Mouse (Mus musculus): Measurements from ENCODE around the gene Numb.
A peak's percentile ranks its signal among the peaks of the same experiment; 100 is the strongest.

Gene Numb

DNA sequence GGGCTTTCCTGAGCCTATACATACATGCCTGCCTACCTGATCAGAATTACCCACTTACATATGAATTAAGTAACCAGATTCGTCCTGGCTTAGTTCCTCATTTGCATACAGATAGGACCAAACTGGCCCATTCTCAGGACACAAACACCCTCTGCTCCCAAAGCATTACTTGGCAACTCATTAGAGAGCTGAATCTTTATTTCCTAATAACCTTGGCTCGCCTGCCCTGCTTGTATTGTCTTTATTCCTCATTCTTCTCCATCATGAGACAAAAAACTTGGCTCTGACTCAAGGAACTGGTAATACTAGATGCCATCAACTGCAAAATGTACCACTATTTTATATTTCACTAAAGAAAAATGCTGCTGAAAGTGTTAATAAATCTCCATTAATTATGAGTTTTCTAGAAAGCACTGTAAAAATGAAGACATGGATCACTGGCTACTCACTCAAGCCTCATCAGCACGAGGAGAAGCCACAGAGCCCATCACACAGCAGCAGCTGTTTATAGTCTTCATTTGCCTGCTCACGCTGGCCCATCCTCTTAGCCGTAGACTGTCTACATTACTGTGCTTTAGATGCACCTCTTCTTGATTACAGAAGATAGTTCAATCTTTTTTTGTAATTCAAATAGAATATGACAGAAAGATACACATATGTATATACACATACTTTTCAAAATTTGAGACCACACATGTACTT, 69.1 kb downstream of the Numb start:
- no peak for DNase-seq (ENCODE audit: low read depth, low spot score)

DNA sequence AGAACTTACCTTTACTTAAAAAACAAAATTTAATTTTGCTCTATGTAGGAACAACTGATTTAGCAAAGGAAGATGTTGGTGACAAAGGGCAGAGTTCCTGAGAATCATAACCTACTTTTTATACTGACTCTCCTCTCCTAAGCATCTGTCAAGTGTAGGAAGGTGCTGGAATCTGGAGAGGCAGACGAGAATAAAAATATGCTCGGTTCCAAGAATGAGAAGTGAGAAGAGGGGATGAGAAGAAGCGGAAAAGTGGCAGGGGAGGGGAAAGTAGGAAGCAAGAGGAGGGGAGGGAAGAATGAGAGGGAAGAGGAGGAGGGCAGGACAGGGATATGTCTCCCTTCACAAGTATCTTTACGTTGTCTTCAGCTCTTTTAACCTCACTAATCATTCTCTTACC, 71.4 kb downstream of the Numb start:
- DNase-seq (ENCODE audit: low read depth, low spot score) = no peak

DNA sequence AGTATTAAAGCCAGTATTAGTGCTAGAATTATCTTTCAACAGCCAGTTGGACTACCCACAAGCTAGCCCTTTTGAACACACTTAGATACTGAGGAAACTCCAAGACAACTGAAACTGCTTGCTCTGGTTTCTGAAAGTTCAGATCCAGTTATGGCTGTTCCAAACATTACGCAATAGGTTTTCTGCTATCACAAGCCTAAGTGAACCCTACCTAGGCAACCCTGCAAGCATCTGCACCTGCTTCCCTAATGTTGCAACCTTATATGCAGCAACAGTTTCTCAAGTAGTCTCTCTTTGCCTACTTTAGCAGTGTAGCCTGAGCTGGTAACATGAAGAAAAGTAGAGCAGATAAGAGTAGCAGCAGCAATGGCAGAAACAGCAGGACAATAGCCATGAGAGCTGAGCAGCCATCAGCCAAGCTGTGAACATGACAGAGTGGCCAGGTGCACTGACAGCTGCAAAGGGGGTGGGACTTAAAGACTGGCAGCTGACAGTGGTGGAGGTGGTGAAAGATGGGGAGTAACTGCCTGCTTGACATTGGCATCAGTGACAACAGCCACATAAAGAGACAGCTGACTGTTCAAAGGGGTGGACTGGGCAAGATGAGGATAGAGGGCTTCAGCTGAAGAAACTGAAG, 73.0 kb downstream of the Numb start:
- DNase-seq (ENCODE audit: low read depth, low spot score) = no peak

DNA sequence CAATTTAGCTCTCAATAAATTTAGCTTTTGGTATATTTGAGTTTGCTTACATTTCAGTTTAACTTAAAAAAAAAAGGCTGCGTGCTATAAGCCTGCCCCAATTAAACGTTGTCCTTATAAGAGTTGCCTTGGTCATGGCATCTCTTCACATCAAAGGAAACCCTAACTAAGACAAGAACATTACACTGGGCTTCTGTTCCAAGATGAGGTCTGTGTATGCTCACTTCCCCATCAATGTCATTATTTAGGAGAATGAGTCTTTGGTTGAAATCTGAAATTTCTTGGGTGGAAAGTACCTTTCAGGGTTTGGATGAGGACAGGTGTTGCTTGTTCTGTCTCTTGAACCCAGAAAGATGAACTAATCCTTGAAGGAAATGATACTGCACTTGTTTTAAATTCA, 73.9 kb downstream of the Numb start:
- no peak for DNase-seq (ENCODE audit: low read depth, low spot score)

DNA sequence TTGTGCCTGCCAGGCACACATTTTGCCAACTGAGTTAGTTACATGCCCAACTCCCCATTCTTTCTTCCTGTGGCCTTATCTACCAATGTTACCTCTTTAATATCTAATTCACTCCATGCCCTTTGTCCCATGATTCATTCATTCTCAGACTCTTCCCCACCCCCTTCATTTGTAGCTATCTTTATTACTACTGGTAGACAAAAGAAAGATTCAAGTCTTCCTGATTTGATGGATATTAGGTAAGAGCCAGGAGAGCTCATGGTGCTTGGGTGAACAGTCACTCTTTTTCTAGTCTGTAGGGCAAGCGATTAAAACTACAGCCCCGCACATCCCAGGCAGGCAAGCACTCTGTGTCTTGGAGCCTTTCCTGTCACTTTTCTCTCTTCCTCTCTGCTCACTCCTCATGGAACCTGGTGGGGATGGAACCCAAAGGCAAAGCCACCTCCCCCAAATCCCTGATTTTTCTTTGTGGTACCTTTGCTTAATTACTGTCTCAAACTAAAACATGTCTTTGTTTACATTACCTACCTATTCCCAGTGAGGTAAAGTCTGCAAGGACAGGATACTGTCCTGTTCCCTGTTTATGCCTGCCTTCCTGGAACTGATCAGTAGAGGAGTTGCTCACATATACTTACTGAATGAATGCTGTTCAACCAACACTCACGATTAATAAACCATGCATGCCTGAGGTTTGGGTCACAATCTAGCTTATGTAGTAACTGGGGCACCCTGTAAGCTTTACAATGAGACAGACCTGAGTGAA, 78.9 kb downstream of the Numb start:
- DNase-seq (ENCODE audit: low read depth, low spot score) = no peak

DNA sequence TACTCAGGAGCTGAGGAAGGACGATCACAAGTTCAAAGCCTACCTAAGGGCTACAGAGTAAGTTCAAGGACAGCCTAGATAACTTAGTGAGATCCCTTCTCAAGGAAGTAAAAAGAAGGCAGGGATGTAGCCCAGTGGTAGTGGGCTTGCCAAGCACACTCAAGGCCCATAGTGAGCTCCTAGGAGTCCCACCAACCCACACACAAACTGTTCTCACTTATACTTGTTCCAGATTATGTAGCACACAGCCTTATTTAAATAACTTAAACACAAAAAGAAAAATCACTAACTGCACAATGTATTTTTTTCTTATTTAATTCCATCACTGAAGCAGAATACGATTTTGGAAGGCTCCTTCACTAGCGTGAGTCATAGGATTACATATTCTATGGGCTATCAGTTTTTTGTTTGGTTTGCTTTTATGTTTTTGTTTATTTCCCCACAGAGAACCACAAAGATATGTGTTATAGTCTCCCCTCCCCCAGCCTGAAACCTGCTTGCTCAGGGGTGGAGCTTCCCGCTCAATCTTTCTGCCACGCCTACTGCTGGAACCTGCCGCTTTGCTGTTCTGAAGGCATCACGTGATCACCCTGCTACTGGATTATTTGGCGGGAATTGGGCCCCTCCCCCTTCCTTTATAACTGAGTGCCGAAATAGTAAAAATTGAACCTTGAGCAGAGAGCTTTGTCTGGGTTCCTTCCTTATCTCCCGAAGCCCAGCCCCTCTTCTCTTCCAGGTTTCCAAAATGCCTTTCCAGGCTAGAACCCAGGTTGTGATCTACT, 80.1 kb downstream of the Numb start:
- no peak for DNase-seq (ENCODE audit: low read depth, low spot score)

DNA sequence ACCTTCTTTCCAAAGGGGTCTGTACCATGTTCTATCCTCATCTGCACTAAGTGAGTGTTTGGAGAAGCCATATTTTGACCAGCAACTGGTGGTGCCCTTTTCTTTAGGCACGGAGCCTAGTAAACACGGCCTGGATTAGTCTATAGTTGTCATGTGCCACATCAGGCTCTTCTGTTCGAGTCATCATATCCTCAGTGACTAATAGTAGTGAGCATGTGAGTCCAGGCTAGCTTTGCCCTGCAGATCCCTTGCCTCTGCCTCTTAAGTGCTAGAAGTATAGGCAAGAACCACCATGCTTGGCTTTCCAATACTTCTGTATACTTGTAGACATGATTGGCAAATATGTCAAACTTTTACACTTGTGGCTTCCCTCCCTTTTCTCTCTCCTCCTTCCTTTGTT, 87.8 kb downstream of the Numb start:
- DNase-seq (ENCODE audit: low read depth, low spot score) = no peak

DNA sequence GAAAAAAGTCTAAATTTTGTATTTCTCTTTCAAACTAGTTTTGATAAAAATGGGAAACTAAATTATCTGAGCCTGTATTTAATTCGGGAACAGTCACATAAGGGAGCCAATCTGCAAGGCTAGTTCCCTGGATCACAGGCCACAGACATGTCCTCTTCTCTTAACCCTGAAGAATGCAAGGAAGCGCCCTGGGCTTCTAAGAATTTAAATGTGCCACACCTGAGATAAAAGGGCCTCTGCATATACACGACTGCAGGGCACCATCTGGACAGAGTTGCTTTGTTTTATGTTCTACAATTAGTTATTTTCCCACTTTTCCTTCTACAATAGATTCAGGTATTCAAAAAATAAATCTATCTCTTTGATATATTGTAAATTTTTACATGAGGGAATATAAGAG, 91.3 kb downstream of the Numb start:
- DNase-seq (ENCODE audit: low read depth, low spot score) = no peak

DNA sequence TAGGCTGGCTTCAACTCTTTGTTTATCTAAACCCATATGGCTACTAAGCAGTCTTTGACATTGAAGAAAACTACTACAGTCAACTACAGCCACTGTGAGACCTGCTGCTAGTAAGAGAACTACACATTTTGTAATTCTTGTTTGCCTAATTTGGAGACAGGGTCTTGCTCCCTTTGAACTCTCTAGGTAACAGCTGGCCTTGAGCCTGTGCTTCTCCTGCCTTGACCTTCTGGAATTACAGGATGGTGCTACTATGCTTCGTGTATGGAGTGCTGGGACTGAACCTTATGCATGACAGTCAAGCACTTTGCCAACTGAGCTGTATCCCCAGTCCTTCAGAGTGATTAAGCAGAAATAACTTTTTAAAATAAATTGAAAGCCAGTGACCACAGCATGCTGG, 105.1 kb downstream of the Numb start:
- no peak for DNase-seq (ENCODE audit: low read depth, low spot score)

DNA sequence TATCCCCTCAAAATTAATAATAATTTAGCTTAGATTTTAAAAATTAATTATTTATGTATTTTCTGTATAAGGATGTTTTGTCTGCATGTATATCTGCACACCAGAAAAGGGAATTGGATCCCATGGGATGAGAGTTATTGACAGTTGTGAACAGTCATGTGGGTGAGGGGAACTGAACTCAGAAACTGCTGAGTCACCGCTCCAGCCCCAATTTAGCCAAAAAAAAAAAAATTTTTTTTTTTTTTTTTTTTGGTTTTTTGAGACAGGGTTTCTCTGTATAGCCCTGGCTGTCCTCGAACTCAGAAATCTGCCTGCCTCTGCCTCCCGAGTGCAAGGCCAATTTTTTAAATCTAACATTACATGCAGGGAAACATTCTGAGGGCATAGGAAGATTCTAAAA, 109.8 kb downstream of the Numb start:
- DNase-seq (ENCODE audit: low read depth, low spot score) = no peak

DNA sequence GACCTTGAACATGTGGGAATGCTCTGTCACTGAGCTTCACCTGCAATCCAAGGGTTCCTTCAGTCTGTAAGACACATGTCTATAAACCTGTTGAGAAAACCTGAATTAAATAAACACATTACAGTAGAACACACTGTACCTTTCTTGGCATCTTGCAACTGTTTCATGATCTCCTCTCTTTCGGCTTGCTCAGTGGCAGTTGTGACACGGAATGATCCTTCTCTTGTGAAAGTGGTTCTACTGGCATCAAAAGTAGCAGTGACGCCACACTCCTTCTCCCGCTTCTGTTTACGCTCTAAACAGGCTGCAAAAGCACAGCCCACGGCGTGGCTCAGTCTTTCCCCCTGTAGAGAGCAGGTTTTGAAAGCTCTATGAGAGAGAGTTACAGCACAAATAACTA, 118.1 kb downstream of the Numb start:
- DNase-seq (ENCODE audit: low read depth, low spot score) = no peak

DNA sequence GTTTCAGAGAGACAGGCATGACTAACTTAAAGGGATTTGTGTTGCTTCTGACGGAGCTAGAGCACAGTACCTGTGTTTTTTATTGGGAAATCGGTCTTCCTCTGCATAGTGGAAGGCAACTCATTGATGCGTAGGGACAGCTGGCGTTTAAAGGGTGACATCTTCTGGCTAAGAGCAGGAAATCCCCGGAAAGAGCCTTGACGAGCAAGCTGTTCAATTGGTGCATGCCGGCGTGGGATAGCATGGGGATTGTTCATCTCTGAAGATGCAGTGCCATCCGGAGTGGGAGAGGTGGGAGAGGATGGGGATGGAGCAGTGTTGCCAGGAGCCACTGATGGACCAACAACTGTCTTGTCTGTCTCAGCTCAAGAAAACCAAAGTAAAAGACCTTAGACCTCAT, 120.8 kb downstream of the Numb start:
- DNase-seq (ENCODE audit: low read depth, low spot score) = peak; percentile 24

DNA sequence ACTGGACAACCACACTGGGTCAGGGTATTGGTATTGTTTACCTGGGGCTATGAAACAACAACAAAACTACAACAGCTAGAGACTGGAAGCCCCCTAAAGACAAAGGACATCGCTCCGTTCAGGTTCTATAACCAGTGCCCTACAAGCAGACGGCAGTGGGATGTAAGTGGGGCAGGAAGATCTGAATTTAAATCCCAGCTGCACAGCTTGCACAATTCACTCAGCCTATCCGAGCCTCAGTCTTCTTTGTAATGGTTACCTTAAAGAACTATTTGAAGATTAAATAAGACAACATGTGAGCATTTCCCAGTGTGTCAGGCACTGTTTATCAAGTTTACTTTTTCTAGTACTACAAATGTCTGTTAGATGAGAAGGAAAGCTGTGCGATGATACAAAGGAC, 123.4 kb downstream of the Numb start:
- no peak for DNase-seq (ENCODE audit: low read depth, low spot score)

DNA sequence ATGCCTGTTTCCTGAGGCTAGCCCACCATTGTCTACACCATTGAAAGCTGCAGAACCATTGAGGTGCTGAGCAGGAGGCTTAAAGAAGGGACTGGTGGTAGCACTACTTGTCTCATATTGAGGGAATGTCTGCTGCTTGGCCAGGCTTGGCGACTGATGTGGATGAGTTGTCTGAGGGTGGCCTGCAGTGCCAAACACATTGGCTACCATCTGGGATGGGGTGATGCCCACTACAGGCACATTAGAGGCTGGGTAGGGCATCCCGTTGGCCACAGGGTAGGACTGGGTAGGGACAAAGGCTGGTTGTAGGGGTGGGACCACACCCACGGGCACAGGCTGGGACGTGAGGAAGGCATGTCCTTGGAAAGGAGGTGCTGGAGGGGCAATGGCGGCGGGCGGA, 126.1 kb downstream of the Numb start:
- no peak for DNase-seq (ENCODE audit: low read depth, low spot score)

DNA sequence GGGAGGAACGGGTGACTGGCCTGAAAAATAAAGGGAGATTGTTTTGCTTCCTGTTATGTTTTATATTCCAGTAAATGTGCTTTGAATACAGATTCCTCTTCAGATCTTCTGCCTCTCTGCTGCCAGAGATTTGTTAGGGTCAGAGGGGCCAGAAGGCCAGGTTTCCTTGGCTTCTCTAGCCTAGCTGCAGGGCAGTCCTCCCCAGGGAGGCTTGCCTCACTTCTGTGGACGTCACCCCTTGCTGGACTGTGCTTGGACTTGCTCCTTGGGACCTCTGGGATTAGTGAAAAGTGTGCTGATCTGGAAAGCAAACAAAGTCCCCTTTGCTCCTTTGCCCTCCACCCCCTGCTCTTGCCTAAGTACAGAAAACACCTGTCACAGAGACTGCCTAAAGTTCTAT, 126.7 kb downstream of the Numb start:
- DNase-seq (ENCODE audit: low read depth, low spot score) = no peak

DNA sequence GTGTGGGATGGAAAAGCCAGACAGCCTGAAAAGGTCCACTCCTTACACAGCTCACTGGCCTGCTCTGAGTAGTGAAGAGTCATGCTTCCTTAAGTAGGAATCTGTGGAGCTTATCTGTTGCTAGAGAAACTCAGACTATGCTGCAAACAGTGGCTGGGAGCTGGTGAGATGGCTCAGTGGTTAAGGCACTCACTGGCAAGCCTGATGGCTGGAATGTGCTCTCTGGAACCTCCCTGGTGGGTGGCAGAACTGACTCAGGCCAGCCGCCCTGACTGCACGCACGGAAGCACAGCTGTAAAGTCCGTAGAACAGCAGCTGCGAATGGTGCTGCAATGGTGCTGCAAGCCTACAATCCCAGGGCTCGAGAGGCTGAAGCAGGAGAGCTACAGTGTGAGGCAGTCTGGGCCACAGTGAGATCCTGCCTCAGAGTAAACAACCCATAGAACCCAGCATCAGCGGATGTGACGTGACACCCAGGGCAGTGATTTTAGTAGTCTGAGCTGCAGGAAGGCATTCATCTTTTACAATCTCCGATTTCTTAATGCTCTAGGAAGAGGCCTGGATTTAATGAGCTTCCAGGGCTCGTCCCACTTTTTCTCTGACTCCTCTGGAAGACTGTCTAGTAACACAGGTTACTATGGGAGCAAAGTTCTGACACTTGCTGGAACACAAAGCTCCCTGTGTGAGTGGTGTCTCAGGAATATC, 128.9 kb downstream of the Numb start:
- DNase-seq (ENCODE audit: low read depth, low spot score) = no peak

DNA sequence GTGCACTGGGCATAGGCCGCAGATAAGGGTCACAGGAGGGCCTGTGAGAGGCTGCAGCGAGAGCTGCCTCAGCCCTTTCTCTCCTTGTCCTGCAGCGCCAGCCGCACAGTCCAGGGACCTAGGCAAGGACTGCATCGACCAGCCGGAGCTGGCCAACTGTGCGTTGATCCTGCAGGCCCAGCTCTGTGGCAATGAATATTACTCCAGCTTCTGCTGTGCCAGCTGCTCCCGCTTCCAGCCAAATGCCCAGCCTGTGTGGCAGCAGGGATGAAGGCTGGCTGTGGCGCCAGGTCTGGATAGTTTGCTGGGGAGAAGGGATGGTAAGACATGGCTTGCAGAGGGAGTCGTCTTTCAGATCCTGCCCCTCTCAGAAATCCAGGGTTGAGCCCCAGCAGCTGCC, 130.0 kb downstream of the Numb start:
- no peak for DNase-seq (ENCODE audit: low read depth, low spot score)

DNA sequence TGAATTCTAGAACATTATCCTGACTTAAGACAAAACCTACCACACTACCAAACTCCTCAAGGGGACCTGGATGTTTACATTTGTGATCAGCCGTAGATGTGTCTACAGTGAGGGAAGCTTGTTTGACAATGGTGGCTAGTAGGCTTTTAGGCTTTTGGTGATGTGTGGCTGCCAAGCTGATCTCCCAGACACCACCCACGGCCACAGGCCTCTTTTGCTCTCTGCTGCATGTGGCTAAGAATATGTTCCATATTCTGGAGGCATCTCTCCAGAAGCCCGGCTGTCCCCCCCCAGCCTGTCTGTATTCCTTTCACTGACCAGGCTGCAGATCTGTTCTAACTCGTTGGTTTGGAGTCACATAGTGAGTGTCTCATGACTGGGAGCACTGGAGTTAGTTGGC, 131.0 kb downstream of the Numb start:
- DNase-seq (ENCODE audit: low read depth, low spot score) = no peak

DNA sequence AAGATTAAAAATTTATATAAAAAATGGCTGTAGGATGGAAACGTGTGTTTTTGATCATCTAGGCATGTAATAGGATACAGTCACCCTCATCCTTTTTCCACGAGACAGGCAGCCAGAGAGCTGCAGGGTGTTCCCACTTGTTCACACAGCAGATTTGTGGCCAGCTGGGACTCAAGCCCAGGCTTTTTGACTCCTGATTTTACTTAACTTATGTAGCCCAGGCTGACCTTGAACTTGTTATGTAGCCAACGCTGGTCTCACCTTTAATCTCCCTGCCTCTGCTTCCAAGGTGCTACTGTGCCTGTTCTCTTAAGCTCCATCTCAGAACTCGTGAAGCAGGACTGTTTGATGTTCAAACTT, 132.0 kb downstream of the Numb start:
- DNase-seq (ENCODE audit: low read depth, low spot score) = no peak

DNA sequence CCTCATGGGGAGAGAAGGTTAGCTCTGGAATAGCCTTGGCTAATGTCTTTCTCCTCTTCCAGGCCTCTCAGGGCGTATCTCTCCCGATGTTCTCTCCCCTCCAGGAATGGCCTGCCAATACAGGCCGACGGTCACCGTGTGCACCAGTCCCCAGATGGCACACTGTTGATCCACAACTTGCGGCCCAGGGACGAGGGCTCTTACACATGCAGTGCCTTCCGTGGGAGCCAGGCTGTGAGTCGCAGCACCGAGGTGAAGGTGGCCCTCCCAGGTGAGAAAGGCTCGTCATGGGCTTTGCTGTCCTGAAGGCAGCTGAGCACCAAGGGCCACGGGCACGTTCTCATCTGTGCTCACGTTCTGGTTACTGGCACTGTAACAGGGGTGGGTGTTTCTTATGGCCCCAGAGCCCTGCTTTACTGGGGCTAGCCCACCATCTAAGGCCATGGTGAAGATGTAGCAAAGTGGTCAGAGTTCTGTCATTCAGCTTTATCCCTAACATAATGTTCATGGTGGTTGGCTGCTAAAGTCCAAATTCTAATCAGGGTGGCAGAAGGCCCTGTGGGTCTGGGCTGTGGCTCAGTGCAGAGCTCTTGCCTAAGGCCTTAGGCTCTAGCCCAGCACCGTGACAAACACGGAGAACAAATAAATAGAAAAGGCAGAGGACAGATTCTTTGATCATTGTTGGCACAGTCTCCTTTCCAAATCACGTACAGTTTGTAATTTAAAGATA, 132.5 kb downstream of the Numb start:
- DNase-seq (ENCODE audit: low read depth, low spot score) = no peak

DNA sequence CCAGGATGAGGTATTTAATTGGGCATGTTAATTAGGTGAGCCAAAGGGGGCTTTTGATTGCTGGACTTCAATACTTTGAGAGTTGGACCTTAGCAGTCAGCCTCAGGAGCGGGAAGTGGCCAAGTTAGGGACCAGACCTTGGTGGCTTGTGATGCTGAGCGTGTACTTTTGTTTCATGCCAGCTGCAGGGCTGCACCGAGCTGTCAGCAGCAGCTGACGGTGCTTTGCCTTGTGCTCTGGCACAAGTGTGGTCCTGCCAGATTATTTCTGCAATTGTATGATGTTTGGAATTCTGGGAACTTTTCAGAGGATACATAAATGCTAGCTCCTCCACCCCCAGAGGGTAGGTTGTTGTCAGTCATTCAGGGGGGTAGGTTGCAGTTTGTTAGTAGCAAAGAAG, 136.4 kb downstream of the Numb start:
- no peak for DNase-seq (ENCODE audit: low read depth, low spot score)
